Mouse (Mus musculus) lung, postnatal 25 days (tissue): Measurements from ENCODE around the gene Nptx2.

Experiments
- DNase-seq: peaks from one replicate; pipeline ENCODE4 v3.0.0; 2022; ENCODE audit warnings: low spot score

Nptx2 gene

DNA sequence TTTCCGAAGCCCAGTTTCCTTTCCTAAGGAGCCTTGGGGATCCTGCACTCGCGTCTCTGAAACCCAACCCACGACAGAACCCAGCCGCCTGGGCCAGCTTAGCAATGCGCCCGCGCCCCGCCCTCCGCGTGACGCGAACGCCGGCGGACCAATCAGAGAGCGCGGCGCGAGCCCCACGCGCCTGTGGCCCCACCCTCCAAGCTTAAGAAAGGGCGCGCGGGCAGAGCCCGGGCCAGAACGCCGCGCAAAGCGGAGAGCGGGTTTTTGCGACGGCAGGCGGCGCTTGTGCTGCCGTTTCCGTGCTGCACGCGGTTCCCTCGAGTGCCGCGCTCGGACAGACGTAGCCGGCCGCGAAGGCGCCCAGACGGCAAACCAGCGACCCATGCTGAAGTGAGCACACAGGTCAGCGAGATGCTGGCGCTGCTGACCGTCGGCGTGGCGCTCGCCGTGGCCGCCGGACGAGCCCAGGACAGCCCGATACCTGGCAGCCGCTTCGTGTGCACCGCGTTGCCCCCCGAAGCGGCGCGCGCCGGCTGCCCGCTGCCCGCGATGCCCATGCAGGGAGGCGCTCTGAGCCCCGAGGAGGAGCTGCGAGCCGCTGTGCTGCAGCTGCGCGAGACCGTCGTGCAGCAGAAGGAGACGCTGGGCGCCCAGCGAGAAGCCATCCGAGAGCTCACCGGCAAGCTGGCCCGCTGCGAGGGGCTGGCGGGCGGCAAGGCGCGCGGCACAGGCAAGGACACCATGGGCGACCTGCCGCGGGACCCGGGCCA lies at the start of gene Nptx2:
Gene Nptx2, plus strand, starts transcription at position 250 of the 770 bp plus-strand sequence.
- DNase-seq, result peak; percentile 35

DNA sequence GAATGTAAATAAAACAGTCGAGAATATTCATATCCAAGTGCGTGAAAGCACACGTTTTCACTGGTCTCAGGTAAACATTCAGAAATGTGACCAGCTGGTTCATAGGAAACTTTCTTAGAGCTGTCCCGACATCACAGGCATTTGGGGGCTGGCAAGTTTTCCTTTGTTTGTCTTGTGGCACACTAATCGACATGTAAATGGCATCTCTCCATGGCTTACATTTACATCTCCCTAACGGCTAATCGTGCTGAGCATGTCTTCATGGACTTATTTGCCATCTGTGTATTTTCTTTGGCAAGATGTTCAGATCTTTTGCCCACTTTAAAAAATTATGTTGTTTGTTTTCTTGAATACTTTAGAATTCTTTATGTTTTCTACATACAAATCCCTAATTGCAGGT lies 49.2 kb upstream of the Nptx2 start:
- no peak for DNase-seq

DNA sequence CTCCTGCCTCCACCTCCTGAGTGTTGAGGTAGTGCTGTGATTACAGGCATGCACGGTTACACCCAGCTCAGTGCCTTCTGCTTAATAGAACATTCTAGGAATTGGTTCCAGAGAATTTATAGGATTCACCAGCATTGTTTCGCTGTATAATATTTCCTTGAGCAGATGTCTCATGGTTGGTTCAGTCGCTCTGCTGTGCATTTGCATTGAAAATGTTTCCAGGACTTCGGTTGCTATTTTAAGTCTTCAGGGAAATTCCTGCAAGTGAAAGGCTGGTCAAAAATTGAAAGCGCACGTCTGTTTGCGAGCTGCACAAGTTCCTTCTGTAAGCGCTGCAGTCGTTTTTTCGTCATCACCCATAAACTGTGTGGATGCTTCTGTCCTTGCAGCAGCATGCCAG lies 41.5 kb upstream of the Nptx2 start:
- DNase-seq, result no peak

DNA sequence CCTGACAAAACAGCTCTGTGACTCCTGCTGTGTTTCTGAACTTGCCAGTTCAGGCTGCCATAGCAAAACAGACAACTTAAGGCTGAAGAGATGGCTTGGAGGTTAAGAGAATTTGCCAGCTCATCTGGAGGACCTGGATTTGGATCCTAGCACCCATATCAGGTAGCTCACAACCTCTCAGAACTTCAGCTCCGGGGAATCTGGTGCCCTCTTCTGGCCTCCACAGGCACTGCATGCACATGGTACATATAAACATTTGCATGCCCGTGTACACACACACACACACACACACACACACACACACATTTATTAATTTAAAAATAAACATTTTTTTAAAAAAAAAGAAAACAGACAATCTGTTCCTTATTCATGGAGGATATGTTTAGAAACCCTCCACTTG lies 40.0 kb upstream of the Nptx2 start:
- DNase-seq, result no peak

DNA sequence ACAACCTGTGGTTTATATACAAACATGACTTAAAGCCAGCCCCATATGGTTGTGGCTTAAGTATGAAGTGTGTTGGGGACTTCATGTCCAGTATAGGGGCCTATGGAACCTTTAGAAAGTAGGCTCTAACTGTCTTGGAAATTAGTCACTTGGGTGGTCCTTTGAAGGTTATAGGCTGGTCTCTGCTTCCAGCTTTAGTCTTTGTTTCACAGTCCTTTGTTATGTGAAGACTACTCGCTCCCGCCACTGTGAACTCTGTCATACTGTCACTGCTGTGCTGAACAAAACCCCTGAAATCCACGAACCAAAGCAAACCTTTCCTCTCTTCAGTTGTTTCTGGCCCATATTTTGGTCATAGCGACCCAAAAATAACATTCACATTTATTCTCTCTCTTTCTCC lies 39.5 kb upstream of the Nptx2 start:
- DNase-seq, result no peak

DNA sequence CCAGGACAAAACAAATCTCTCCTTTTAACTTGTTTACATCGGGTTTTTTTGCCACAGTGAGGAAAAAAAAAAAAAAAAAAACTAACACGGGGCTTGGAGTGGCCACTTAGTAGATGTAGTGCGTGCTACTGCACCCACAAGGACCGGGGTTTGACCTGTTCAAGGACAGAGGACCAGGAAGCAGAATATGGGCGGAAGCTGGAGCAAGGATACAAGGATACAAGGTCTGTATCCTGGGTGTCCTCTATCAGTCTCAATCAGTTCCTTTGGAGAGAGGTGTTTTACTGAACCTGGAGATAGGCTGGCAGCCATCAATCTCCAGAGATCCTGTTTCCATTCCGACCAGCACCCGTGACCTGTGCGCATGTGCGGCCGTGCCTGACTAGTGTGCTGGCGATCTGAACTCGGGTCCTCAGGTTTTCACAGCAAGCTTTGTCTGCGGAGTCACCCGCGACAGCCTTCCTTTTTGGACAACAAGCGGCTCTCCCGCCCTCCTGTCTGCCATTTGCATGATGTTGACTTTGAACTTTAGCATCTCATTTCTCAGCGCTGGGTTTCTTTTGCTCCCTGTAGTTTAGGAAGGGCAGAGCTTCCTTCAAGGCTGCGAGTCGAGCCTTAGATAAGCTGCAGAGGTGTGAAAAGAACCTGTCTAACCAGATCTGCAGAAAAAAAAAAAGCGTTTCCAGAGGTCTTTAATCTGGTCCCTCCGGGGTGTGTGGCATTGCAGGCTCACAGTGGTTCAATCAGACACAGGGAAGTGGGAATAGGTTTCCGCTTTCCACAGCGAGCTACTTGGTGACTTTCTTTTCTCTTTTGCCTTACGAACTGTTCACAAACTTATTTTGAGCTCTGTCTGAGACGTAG lies 38.8 kb upstream of the Nptx2 start:
- no peak for DNase-seq

DNA sequence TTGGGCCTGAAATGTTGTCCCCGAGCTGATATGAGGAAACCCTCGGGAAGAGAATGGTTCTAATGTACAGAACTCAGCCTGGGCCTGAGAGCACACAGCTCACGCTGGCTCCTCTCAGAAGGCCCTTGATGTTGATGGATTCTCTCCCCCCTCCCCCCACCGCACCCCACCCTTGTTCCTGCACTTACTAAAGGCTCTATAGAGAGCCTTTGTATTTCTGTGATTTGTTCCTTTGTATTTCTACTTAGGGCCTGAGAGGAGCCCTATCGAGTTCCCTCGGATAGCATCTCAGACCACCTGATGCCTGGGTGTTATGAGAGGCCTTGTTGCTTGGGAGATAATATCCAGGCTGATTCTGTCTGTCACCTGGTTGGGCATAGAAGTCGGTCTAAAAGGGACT lies 36.3 kb upstream of the Nptx2 start:
- DNase-seq, result no peak

DNA sequence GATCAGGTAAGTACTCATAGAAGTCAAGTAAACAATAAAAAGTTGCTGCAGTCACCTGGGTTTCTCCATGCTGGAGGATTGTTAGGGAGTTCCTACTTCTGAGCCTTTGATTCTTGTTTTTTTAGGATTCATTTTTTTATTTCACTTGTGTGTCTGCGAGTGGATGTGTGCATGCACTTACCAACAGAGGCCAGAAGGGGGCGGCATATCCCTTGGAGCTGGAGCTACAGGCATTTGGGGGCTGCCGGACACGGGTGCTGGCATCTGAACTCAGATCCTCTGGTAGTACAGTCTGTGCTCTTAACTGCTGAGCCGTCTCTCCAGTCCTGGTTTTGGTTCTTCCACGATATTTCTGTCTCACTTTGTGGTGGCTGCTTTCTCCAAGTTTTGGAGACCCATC lies 31.0 kb upstream of the Nptx2 start:
- no peak for DNase-seq

DNA sequence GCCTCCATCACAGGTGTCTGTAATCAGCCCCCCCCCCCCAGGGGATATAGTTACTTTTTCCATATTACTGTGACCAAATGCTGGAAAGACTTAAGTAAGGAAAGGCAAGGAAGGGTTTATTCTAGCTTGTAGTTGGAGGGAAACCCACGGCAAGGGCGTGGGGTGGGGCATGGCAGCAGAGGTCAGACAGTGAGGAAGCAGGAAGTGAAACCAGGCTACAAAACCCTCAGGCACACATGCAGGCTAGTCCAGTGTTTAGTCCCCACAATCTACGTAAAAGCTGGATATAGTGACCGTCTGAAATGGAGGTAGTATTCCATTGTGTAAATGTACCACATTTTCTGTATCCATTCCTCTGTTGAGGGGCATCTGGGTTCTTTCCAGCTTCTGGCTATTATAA lies 30.5 kb upstream of the Nptx2 start:
- DNase-seq, result no peak

DNA sequence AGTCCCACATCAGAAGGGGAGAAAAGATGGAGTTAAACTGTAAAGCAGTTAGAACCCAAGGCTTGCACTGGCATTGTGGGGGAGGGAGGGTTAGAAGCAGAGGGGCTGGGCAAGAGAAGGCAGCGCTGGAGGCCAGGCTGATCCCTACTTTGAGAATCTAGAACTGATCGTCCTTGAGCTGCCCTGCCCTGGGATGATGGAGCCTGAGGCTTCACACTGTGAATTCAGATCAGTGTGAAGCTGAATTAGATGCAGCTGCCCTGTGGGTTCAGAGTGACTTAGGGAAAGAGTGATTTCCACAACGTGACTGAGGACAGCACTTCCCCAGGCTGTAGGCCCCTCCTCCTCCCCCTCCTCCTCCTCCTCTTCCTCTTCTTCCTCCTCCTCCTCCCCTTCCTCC lies 25.6 kb upstream of the Nptx2 start:
- DNase-seq, result no peak

DNA sequence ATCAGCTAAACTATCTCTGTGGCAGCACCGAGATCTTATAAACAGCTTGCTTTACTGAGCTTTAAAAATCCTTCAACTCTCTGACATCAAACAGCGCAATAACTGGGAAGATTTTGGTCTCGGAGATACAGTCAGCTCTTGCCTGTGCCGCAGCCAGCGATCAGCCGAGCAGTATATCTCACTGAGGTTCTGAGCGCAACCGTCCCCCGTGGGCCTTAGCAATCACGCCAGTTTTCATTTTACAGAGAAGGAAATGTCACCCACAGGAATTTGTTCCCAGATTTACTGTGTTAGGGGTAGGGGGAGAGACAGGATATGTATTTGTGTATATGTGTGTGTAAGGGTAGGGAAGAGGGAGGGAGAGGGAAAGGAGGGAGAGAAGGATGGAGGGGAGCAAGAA lies 20.9 kb upstream of the Nptx2 start:
- DNase-seq, result no peak

DNA sequence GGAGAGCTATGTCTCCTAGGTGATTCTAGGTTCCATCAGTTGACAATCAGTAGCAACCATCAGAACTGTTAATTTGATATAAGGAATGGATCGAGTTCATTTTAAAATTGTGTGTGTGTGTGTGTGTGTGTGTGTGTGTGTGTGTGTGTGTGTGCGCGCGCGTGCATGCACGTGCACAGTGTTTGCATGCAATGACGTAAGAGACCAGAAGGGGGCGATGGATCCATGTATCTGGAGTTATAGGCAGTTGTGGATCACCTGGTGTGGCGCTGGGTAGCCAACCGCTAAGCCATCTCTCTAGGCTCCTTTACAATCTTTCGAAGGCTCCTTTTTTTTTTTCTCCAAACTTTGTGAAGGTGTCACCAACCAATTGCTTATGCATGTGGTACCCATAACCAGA lies 16.6 kb upstream of the Nptx2 start:
- no peak for DNase-seq

DNA sequence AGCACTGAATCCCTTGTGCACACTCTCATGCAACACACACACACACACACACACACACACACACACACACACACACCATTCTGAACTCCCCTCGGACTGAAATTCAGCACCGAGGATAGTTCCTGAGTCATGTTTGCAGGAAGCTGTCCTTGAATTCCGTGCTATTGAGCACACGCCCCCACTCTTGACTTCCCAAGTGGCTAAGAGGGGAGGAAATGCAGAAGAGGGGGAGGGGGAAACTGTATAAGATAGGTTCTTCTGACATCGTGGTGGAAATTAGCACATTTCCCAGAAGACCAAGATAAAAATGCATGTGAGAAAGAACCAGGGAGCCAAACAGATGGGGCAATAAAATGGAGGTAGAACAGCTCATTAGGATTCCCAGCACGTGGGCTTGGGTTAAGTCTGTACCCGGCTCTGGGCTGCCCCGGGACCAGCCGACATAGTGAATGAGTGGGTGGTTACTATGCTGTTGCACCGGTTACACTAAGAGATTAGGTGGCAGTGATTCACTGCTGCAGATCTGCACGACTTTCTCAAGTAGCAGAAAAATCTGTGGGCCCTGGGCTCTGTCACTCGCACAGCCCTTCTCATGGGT lies 2.9 kb upstream of the Nptx2 start:
- no peak for DNase-seq

DNA sequence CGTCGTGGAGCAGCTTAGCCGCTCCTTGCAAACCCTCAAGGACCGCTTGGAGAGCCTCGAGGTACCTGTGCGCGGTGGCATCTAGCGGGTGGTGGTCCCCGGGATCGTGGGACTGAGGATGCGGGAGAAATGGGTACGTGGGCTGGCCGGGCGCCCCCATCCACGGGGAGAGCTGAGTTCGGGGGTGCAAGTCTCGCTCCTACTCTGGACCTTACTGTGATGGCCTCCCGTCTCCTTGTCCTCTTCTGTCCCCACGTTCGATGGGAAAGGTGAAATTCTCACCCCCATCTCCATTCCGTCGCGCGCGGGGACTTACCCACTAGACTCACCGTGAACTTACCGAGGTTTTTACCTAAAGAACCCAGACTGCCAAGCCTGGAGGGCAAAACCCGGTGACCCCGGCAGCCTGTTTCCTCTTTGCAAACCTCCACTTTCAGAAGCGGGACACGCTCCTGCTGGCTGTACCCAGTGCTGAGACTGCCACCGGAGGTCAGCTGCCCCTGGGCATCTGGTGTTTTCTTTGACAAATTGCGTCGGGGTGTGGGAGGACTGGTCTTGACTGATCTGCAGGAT lies 807 bp downstream of the Nptx2 start:
- no peak for DNase-seq

DNA sequence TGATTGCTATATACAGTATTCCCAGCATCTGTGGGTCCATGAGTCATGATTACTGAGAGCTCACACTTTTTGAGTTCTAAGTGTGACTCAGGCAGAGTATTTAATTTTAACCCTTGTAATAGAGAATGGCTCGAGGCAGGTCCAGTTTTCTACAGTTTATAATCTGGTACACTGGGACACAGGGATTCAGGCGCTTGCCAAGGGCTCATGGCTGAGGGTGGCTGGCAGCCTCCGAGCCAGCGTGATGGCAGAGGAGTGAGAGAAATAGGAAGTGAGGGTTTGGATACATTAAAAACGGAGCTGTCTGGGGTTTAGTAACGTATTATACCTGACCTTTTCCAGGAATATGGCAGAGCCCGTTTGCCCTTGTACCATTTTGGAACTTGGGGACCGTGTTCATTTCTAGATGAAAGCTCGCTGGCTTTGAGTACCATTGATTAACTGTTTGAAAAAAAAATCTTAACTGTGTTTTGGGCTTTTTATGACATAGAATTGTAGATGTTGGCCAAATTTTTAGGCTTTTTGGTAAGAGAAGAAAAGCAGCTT lies 1.7 kb downstream of the Nptx2 start:
- DNase-seq, result no peak

DNA sequence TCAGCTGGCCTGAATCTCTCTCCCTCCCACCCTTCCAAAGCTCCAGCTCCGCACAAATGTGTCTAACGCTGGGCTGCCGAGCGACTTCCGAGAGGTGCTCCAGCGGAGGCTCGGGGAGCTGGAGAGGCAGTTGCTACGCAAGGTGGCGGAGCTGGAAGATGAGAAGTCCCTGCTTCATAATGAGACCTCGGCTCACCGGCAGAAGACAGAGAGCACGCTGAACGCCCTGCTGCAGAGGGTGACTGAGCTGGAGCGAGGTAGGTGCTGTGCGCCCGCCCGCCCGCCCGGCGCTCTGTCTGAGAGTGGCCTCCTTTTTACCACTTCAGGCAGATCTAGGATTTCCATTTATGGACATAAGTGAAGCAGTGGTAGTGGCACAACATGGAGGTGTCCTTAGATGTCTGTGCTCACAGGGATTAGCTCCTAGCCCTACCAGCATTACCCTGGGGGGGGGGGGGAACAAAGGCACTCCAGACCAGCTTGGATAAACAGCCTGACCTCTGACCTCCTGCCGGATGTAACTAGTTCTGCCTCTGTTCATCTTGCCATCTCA lies 2.5 kb downstream of the Nptx2 start:
- no peak for DNase-seq

DNA sequence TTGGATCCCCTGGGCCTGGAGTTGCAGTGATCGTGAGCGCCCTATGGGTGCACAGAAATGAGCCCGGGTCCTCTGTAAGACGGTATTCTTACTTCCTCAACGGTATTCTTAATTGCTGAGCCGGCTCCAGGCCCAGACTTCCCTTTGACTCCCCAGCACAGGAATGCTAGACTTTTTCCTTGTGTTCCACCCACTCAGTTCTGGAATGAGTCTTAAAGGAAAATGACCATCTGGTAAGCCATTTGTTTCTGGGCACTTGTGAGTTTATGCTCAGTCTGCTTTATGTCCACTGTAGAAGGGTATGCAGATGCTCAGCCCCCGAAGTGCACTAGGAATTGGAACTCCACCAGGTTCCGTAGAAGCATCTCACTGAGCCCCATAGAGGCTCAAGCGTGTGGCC lies 4.3 kb downstream of the Nptx2 start:
- no peak for DNase-seq

DNA sequence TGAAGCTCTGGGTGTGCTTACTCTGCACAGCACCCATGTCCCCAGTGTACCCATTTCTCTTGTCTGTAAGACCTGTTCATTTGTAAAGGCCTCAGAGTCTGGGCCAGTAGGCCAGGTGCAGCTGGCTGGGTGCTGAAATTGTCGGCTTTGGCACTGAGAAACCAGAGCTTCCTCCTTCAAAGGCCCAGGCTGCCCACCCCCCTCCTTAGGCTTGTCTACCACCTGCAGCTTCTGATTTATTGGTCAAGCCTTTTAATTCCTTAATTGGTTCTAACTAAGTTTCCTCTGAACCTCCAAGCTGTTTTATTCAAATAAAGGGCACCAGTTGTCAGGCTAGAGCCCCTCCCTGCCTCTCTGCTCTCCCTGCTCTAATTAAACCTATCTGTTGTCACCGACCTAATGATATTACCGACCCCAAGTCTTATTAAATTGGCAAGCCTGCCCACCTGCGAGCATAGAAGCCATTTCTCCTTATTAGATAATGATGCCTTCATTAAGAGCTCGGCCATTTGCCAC lies 5.0 kb downstream of the Nptx2 start:
- DNase-seq, result no peak

DNA sequence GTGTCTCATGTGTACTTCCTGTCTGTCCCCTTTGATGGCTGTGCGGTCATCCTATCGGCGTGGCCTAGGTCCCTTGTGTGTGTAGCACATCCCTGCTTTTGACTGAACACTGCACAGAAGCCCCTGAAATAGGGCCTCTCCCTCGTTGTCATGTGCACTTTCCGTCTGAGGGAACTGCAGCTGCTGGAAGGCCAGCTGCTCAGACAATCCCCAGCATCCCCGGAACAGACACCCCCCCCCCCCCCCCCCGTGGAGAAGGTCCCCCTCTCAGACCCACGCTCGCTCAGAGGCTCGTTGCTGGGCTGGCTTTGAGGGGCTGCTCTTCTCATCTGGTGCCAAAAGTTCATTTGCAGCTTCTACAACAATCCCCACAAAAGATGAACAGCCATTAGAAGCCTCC lies 11.0 kb downstream of the Nptx2 start:
- DNase-seq, result no peak

DNA sequence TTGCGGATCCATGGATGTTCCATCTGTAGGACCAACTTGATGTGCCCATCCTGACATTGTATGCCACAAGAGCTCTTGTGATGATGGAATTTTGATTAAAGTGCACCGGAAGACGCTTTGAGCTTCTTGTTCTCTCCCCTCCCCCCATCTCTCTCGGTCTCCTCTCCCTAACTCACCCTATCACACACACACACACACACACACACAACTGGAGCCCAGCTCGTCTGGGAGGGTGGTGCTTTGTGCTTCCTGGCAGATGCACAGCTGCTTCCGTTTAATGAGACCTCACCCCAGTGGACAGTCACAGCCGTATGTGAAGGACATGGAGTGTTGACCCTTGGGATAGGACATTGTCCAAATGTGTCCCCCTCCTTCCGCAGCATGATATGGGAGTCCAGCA lies 11.7 kb downstream of the Nptx2 start:
- DNase-seq, result no peak

DNA sequence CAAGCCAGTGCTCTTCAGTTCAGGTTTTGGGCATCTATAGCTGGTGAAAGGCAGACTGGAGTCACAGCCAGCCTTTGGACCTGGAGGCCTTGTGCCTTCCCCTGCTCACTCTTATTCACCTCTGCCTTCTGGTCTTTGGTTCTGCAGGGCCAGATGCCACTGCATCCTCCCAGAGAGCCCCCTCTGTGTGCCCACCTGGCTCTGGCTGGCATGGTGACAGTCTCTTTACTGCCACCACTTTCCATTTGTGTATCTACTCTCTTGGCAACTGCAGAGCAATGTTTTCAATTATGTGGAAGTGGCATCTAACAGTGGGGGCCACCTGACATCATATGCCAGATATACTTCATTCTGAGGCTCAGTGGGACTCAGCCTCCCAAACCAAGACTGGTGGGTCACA lies 12.8 kb downstream of the Nptx2 start:
- no peak for DNase-seq

DNA sequence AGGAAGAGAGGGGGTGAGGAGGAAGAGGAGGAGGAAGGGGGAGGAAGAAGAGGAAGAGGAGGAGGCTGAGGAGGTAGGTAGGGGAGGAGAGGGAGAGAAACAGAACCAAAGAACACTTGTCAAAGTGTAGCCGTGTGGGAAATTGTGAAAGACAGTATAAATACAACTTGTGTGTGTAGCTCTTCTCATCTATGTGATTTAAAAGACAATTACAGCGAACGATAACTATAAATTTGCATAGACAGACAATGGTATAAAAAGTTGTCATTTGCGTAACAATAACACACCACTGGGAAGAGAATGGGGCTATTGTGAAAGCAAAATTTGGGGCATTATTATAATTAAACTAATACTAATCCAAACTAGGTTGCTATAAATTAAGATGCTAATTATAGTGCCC lies 20.0 kb downstream of the Nptx2 start:
- no peak for DNase-seq
